Mouse (Mus musculus) kidney, adult 8-10 months (tissue): ENCODE results near the gene Ptges.
A peak's percentile ranks its signal among the peaks of the same experiment; 100 is the strongest.
"Not testable (repeated sequence)": the region's sequence is repeated elsewhere in the genome, so short reads cannot be mapped to it uniquely, and the experiment has no call there.

Source experiments
- DNase-seq, 2 experiments: peaks; one replicate each; pipeline ENCODE4 v3.0.0; 2022

Ptges gene

DNA sequence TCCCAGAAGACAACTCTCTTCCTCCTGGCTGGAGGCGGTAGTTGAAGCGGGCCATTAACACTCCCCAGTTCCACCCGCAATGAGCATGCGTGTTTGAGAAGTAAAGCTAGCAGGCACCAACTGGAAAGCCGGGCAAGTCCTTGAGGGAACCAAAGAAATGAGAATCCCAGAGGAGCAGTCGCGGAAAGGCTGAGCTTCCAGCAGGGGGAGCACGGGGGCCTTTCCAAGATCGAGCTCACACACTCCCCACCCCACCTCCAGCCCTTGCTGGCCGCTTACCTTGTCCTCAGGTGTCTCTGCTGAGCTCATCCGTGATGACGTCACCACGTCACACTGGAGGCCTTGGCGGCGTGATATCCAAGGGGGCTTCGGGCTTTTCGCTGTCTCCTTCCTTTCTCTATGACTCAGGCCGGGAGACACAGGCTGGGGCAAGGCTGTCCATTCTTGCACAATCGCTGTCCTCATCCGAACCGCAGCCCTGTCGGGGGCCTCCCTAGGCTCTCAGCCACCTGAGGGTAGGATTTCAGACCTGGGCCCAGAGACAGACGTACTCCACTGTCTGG lies at the start of gene Ptges:
Gene Ptges (minus strand): TSS at position 381 of the 563 bp plus-strand sequence.
- peak; percentile 60 to 69 for DNase-seq

DNA sequence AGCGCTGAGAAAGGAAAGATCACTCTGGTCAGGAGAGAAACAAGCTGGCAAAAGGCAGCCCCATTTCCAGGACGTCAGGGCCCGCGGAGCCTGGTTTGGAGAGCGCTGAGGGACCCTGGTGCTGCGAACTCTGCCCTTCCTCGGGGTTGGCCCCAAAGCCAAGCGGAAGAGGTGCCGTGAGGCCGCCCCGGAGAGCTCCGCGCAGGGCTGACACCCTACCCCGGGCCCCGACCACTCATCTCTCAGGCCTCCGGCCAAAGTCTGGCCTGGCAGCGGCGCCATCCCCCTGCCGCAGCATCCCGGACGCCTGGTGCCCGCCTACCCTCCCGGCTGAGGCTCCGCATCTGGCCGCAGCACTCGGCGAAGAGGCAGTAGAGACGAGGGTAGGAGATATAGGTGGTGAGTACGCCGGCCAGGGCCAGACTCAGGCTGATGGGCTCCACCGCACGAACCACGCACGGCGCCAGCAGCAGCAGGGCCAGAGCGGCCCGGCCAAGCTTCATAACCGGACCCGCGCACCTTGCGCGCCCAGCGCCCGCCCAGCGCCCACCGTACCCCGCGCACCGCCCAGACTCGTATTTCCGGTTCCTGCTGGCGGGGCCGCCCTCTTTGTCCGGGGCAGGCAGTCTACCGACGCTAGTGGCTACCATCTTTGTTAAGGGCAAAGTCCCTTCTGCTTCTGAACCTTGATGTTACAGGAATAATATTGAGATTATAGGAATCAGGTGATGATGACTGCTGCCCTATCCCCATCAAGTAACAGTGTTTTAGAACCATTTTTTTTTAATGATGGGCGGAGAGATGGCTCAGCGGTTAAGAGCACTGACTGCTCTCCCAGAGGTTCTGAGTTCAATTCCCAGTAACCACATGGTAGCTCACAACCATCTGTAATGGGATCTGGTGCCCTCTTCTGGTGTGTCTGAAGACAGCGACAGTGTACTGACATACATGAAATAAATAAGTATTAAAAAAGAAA lies 38.0 kb upstream of the Ptges start, which contains the start of gene Tor1a:
Gene Tor1a (minus strand): TSS at position 582 of the 976 bp plus-strand sequence.
- DNase-seq = peak; percentile 86 to 89

DNA sequence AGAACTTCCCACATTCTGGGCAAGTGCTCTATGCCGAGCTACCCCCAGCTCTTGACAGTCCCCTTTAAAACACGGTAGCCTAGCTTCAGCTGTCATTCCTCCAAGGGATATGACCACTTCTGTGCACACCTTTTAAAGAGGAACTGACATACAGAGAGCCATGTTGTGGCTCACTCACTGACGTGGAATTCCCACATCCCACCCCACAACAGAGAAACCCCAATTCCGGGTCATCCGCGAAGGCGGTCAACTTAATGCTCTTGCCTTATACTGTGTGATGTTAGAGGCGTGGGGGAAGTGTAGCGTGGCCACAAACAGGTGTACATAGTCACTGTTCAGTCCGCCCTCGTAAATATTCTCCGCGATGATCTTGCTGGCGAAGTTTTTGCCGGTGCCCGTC lies 37.2 kb upstream of the Ptges start:
- DNase-seq = no peak

GRCm38 (mm10) chr2:30965627-30966026 lies 36.0 kb upstream of the Ptges start:
- no peak for DNase-seq

DNA sequence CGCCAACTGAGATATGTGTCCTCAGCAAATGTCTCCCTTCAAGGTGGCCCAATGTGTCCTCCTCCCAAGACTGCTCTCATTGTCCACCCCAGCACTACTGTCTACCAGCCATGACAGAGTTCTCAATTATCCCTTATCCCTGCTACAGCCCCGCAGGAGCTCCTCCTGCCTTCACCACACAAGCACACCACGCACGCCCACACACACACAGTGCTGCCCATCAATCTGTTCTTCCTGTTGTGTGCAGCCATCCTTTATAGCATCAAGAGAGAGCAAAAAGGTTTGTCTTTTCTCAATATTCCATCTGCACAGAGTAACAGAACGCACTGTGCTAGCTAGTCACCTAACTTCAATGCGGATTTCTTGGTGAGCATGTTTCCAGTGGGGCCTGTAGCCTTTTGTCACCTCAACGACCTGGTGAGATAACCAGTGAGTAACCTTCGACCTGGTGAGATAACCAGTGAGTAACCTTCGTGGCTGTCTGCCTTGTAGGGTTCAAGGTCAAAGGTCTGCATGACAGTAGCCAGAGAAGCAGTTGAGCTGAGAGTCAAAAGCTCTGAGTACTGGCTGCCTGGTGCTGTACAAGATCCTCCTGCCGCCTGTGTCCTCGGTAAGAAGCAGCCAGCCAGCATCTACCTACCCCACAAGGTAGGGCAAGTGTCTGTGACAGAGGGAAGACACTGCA lies 33.0 kb upstream of the Ptges start:
- DNase-seq = no peak

GRCm38 (mm10) chr2:30959856-30960255 lies 30.2 kb upstream of the Ptges start:
- DNase-seq = no peak

- peak; percentile 73 to 78 for DNase-seq
Observed at GRCm38 (mm10) chr2:30958726-30959125, 29.1 kb upstream of the Ptges start.

DNA sequence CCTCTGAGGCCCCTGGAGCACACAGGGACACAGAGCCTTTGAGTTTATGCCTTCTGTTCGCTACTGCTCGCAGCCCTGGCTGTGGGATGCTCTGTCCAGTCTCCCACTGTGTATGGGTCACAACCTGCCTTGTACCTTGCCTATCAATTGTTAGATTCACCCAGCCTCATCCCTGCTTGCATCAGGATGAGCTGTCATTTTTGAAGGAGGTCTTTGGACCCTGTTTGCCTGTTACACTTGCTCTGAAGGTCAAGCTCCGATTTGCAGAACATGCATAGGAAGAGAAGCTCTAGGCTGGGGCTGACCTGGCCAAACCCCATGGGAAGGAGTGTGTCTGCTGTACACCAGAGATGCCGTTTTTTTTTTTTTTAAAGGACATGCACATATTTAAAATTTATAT lies 27.8 kb upstream of the Ptges start:
- no peak for DNase-seq

DNA sequence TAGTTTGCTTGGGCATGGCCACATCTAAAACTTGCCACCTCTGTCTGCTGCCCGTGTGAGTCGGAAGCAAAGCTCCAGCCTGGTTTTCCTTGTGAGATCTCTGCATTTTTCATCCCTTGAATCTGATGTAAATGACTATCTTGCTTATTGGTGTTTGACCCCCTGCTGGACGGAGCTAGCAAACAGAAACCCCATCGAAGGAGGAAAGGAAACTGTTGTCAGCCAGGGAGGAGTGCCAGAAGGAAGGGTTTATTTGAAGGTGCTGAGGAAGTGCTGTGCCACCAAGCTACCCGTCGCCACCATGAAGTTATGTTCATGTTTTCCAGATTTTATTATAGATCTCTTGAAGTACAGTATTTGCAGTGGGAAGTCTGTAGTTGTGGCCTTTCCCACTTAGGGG lies 25.1 kb upstream of the Ptges start:
- DNase-seq = no peak

- DNase-seq = peak; percentile 82 to 86
Observed at GRCm38 (mm10) chr2:30952824-30953490, 23.3 kb upstream of the Ptges start, which contains the start of gene Tor1b. TSS of gene Tor1b (plus strand) at chr2:30952959.

- DNase-seq = no peak
Observed at GRCm38 (mm10) chr2:30952457-30952823, 22.8 kb upstream of the Ptges start.

DNA sequence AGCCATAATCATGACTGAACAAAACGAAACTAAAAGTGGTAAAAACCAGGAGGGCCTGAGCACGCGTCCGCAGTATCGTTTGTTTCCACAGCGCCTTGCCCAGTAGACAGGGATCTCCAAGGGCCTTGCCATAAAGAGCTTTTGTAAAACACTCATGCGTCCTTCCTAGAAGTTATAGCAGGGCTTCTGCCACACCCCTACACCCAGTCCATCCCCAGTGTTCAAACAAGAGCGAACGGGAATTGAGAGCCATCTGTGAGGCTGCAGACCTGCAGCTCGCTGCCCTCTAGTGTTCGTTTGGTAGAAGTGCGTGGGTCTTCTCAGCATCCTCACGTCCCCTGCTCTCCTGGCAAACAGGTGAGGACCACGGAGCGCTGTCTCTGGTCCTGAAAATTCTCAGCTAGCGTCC lies 12.9 kb upstream of the Ptges start:
- peak; percentile 58 to 69 for DNase-seq

DNA sequence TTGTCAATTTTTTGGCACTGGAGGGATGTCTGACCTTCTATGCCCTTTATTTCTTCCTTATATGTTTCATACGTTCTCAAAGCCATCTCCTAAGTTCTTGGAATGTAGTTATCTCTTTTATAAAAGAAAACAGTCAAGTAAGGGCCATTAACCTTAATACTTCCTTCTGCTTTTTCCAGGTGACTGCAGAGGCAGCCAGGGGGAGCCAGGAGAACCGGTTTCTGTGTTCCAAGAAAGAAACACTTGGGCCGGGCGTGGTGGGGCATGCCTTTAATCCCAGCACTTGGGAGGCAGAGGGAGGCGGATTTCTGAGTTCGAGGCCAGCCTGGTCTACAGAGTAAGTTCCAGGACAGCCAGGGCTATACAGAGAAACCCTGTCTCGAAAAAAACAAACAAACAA lies 12.5 kb upstream of the Ptges start:
- not testable (repeated sequence) for DNase-seq

DNA sequence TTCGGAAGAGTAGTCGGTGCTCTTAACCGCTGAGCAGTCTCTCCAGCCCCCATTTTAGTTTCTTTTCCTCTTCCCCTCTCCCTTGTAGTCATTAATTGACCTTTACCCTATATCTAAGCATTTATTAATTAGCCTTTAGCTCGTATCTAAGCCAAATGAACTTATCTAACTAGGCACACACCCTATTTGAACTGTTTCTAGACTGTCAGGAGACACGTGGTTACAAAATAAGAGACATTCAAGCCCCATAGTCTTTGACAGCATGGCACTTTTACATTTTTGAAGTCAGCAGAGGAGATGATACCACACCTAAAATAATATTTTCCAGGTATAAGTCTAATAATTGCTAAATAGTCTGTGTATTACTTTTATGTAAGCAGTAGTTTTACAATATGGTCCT lies 11.9 kb upstream of the Ptges start:
- no peak for DNase-seq

- no peak for DNase-seq
Observed at GRCm38 (mm10) chr2:30938574-30938991, 8.9 kb upstream of the Ptges start.

DNA sequence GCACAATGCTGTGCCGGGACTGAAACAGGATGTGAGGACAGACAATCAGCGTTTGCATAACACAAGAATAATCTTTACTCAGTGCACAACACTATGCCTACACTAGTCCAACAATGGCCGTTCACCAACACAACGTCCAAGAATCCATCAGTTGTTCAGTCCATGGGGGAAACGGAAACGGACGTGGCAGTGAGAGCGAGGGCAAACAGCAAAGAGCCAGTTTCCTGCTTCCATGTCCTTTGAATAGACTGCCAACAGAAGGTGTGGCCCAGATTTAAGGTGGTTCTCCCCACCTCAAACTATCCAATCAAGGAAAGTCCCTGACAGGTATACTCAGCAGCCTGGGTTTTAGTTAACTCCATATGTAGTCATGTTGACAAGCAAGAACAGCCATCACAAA lies 8.1 kb upstream of the Ptges start:
- DNase-seq = no peak

DNA sequence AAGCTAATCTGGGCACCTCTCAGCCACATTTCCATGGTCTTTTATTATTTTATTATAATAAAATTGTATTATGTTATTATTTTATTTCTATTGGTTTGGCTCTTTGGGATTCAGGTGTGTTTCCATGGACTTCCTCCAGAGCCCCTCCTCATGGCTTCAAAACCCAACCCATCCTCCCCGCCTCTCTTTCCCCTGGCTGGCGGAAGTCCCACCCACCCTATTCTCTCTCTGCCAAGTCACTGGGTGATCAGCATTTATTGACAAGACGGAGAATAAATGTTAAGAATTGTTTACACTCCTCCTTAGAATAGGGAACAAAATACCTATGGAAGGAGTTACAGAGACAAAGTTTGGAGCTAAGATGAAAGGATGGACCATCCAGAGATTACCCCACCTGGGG lies 7.1 kb upstream of the Ptges start:
- no peak for DNase-seq

GRCm38 (mm10) chr2:30933917-30934450 lies 4.3 kb upstream of the Ptges start:
- DNase-seq = peak; percentile 68 to 78

- DNase-seq = no peak
Observed at GRCm38 (mm10) chr2:30933032-30933431, 3.4 kb upstream of the Ptges start.

DNA sequence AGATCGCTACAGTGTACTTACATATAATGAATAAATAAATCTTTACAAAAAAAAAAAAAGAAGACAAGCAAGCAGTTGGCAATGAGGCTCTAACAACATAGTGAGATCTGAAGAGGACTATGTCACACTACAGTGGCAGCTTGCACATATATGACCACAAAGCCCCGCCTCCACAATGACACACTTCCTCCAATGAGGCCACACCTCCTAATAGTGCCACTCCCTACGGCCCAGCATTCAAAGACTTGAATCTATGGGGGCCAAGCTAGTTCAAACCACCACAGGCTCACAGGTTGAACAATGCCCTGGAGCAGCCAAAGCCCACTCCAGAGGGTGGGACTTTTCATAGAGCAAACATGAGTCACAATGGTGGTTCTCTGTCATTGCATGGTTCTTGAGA lies 2.3 kb upstream of the Ptges start:
- no peak for DNase-seq

DNA sequence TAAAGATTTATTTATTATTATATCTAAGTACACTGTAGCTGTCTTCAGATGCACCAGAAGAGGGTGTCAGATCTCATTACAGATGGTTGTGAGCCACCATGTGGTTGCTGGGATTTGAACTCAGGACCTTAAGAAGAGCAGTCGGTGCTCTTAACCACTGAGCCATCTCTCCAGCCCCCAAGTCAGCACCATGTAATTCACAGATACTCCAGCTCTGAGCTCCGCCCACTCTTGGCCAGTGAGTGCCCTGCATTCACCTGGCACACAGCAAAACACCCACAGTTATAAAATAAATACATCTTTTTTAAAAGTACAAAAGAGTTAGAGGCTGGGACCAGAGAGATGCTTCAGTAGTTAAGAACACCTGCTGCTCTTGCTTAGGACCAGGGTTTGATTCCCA lies 1.2 kb upstream of the Ptges start:
- not testable (repeated sequence) for DNase-seq

DNA sequence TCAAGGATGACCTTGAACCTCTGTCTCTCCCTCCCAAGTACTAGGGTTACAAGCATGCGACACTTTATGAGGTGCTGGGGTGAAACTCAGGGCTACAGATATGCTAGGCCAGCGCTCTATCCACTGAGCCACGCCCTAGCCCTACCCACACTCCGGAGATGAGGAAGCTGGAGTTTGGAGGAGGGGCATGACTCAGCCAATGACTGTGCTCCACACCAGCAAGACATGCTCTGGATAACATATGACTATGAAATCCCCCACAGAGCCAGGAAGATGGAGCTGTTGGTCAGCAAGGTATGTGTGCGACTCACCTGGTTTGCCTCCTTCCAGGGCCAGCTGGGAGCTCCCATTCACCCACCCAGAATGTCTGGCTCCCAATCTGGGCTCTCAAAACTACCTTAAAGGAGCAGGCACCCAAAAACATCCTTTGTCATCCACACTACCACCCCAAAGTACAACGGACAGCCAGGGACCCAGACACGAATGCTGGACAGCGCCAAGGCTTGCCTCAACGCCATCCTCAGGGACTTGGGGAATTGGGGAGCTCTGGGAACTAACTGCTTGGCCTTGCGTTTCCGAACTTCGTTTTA lies 675 bp downstream of the Ptges start:
- no peak for DNase-seq
